Mouse (Mus musculus): ENCODE results near the gene 5830473C10Rik. TPM values are rescaled to one million over a fixed set of nuclear protein-coding genes. Genes with fewer than 3 reads are reported as not detected.

Gene 5830473C10Rik
- polyA plus RNA-seq, 1 experiment from 2014 or later: 0.34 TPM

- no peak overlapping the region for H3K9ac ChIP-seq (ENCODE audit: low read depth, low read length)
- no peak for DNase-seq (ENCODE audit: low spot score)
- no peaks in the 10 kb centered on the region for H3K9me3 ChIP-seq (replicated peaks; ENCODE audit: low read length)
- no peak for TF ChIP-seq CTCF (IDR thresholded peaks at IDR 0.05; ENCODE audit: low read depth)
- no peak overlapping the region for H3K4me2 ChIP-seq (ENCODE audit: low read length)
- no peaks in the 10 kb centered on the region for H3K27me3 ChIP-seq (ENCODE audit: insufficient read depth, low read length)
- H3K4me1 ChIP-seq (replicated peaks; ENCODE audit: insufficient read depth, low read length): no peaks in the 10 kb centered on the region
- WGBS: 67% methylated on average over 9 of the region's 9 CpGs
- H3K27ac ChIP-seq: no peak overlapping the region
- ATAC-seq (replicated peaks; ENCODE audit: low FRiP score, low read depth): no peak
- no peaks in the 10 kb centered on the region for H3K36me3 ChIP-seq (ENCODE audit: insufficient read depth, low read length)
- H3K4me3 ChIP-seq (replicated peaks; ENCODE audit: low read depth, low read length): no peak overlapping the region
Measured at GRCm38 (mm10) chr5:90577751-90578150, 16.8 kb downstream of the 5830473C10Rik start.

DNA sequence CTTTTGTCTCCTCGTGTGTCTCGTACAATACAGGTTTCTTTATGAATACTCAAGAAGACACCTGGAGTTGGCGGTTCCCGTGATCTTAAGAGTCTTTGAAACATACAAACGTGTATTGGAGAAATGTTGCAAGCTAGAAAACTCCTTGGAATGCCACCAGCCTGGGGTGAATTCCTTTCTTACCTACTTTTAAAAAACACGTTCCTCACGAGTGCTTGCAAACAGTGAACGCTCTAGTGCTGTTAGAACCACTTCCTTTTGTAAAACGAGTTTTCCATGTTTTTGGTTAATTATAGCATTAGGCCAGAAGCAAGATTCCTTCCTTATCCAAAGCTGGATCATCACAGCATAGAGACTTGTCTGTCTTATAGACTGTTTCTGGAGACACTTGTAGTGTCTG lies 18.6 kb downstream of the 5830473C10Rik start:
- Histone ChIP-seq H3K27ac (0 out of 2 replicates have a peak overlapping the region, but pooled peaks have one; percentile 13), H3K4me2 (ENCODE audit: low read length) (no peak overlapping the region), H3K27me3 (ENCODE audit: insufficient read depth, low read length) (no peaks in the 10 kb centered on the region), H3K9me3 (replicated peaks; ENCODE audit: low read length) (no peaks in the 10 kb centered on the region), H3K36me3 (ENCODE audit: insufficient read depth, low read length) (no peaks in the 10 kb centered on the region), H3K4me3 (replicated peaks; ENCODE audit: low read depth, low read length) (no peak overlapping the region), H3K4me1 (replicated peaks; ENCODE audit: insufficient read depth, low read length) (no peaks in the 10 kb centered on the region), H3K9ac (ENCODE audit: low read depth, low read length) (no peak overlapping the region)
- 76% methylated on average over 9 of the region's 9 CpGs for WGBS
- no peak for TF ChIP-seq CTCF (IDR thresholded peaks at IDR 0.05; ENCODE audit: low read depth)
- DNase-seq (ENCODE audit: low spot score) (no peak), ATAC-seq (replicated peaks; ENCODE audit: low FRiP score, low read depth) (no peak)

GRCm38 (mm10) chr5:90582179-90582578 lies 21.3 kb downstream of the 5830473C10Rik start:
- DNase-seq (ENCODE audit: low spot score) (no peak), ATAC-seq (replicated peaks; ENCODE audit: low FRiP score, low read depth) (no peak)
- Histone ChIP-seq H3K27me3 (ENCODE audit: insufficient read depth, low read length) (no peaks in the 10 kb centered on the region), H3K9ac (ENCODE audit: low read depth, low read length) (no peak overlapping the region), H3K4me3 (replicated peaks; ENCODE audit: low read depth, low read length) (no peak overlapping the region), H3K4me2 (ENCODE audit: low read length) (no peak overlapping the region), H3K4me1 (replicated peaks; ENCODE audit: insufficient read depth, low read length) (no peaks in the 10 kb centered on the region), H3K36me3 (ENCODE audit: insufficient read depth, low read length) (no peaks in the 10 kb centered on the region), H3K27ac (no peak overlapping the region), H3K9me3 (replicated peaks; ENCODE audit: low read length) (no peaks in the 10 kb centered on the region)
- 87% methylated on average over 6 of the region's 6 CpGs for WGBS
- no peak for TF ChIP-seq CTCF (IDR thresholded peaks at IDR 0.05; ENCODE audit: low read depth)

- Histone ChIP-seq H3K4me2 (ENCODE audit: low read length) (no peak overlapping the region), H3K4me3 (replicated peaks; ENCODE audit: low read depth, low read length) (no peak overlapping the region), H3K4me1 (replicated peaks; ENCODE audit: insufficient read depth, low read length) (no peaks in the 10 kb centered on the region), H3K27ac (no peak overlapping the region), H3K9ac (ENCODE audit: low read depth, low read length) (no peak overlapping the region), H3K36me3 (ENCODE audit: insufficient read depth, low read length) (no peaks in the 10 kb centered on the region), H3K27me3 (ENCODE audit: insufficient read depth, low read length) (no peaks in the 10 kb centered on the region), H3K9me3 (replicated peaks; ENCODE audit: low read length) (no peaks in the 10 kb centered on the region)
- DNase-seq (ENCODE audit: low spot score): no peak
- WGBS: 82% methylated on average over 7 of the region's 7 CpGs
- ATAC-seq (replicated peaks; ENCODE audit: low FRiP score, low read depth): no peak
- no peak for TF ChIP-seq CTCF (IDR thresholded peaks at IDR 0.05; ENCODE audit: low read depth)
Measured at GRCm38 (mm10) chr5:90584799-90585198, 23.9 kb downstream of the 5830473C10Rik start.

- H3K9me3 ChIP-seq (replicated peaks; ENCODE audit: low read length): no peaks in the 10 kb centered on the region
- H3K4me1 ChIP-seq (replicated peaks; ENCODE audit: insufficient read depth, low read length): no peaks in the 10 kb centered on the region
- H3K36me3 ChIP-seq (ENCODE audit: insufficient read depth, low read length): no peaks in the 10 kb centered on the region
- no peak overlapping the region for H3K4me2 ChIP-seq (ENCODE audit: low read length)
- H3K27me3 ChIP-seq (ENCODE audit: insufficient read depth, low read length): no peaks in the 10 kb centered on the region
- H3K4me3 ChIP-seq (replicated peaks; ENCODE audit: low read depth, low read length): no peak overlapping the region
- no peak for TF ChIP-seq CTCF (IDR thresholded peaks at IDR 0.05; ENCODE audit: low read depth)
- no peak overlapping the region for H3K9ac ChIP-seq (ENCODE audit: low read depth, low read length)
- no peak for DNase-seq (ENCODE audit: low spot score)
- ATAC-seq (replicated peaks; ENCODE audit: low FRiP score, low read depth): no peak
- H3K27ac ChIP-seq: no peak overlapping the region
- WGBS: 81% methylated on average over 5 of the region's 5 CpGs
Measured at GRCm38 (mm10) chr5:90586511-90586910, 25.6 kb downstream of the 5830473C10Rik start.

GRCm38 (mm10) chr5:90588104-90588503 lies 27.2 kb downstream of the 5830473C10Rik start:
- H3K27ac ChIP-seq: no peak overlapping the region
- no peaks in the 10 kb centered on the region for H3K9me3 ChIP-seq (replicated peaks; ENCODE audit: low read length)
- 95% methylated on average over 5 of the region's 5 CpGs for WGBS
- H3K4me2 ChIP-seq (ENCODE audit: low read length): no peak overlapping the region
- H3K36me3 ChIP-seq (ENCODE audit: insufficient read depth, low read length): no peaks in the 10 kb centered on the region
- H3K27me3 ChIP-seq (ENCODE audit: insufficient read depth, low read length): no peaks in the 10 kb centered on the region
- H3K4me1 ChIP-seq (replicated peaks; ENCODE audit: insufficient read depth, low read length): no peaks in the 10 kb centered on the region
- no peak for DNase-seq (ENCODE audit: low spot score)
- no peak for TF ChIP-seq CTCF (IDR thresholded peaks at IDR 0.05; ENCODE audit: low read depth)
- H3K4me3 ChIP-seq (replicated peaks; ENCODE audit: low read depth, low read length): no peak overlapping the region
- no peak for ATAC-seq (replicated peaks; ENCODE audit: low FRiP score, low read depth)
- no peak overlapping the region for H3K9ac ChIP-seq (ENCODE audit: low read depth, low read length)
